Mouse (Mus musculus) neural tube, embryonic 12.5 days (tissue): Measurements from ENCODE around the gene Zwilch. TPM values are rescaled to one million over a fixed set of nuclear protein-coding genes. Genes with fewer than 3 reads are reported as not detected.

Experiments used
- ATAC-seq: fragments of 200-750 bp; cut with Nextera tagmentation; 2 replicates; pipeline ENCODE4 v1.8.0; 2017; ENCODE audit warnings: low read depth, mild to moderate bottlenecking, moderate TSS enrichment, moderate library complexity; ENCODE audit not compliant: low FRiP score
- H3K27ac ChIP-seq: fragments of 300-500 bp; sonication (generic); 2 replicates; pipeline ENCODE4 v1.5.1; 2016
- H3K27me3 ChIP-seq: fragments of 300-500 bp; sonication (generic); replicated peaks from 2 replicates; pipeline ENCODE4 v1.6.1; 2016; ENCODE audit warnings: mild to moderate bottlenecking
- H3K36me3 ChIP-seq: fragments of 300-500 bp; sonication (generic); 2 replicates; pipeline ENCODE4 v1.6.1; 2016; ENCODE audit warnings: mild to moderate bottlenecking
- H3K4me1 ChIP-seq: fragments of 300-500 bp; sonication (generic); 2 replicates; pipeline ENCODE4 v1.6.1; 2016
- H3K4me2 ChIP-seq: fragments of 300-500 bp; sonication (generic); replicated peaks from 2 replicates; pipeline ENCODE4 v1.6.1; 2016; ENCODE audit warnings: mild to moderate bottlenecking
- H3K4me3 ChIP-seq: fragments of 300-500 bp; sonication (generic); 2 replicates; pipeline ENCODE4 v1.5.1; 2016
- H3K9ac ChIP-seq: fragments of 300-500 bp; sonication (generic); 2 replicates; pipeline ENCODE4 v1.6.1; 2016; ENCODE audit warnings: mild to moderate bottlenecking
- H3K9me3 ChIP-seq: fragments of 300-500 bp; sonication (generic); 2 replicates; pipeline ENCODE4 v1.6.1; 2016; ENCODE audit warnings: mild to moderate bottlenecking
- WGBS: fragments of 180-500 bp; shearing (Covaris S2); methylation state at CpG from one replicate; pipeline ENCODE4 v1.1.7; 2016; 5-methylcytosine and 5-hydroxymethylcytosine counted together
- polyA plus RNA-seq: library from polyadenylated mRNA; unstranded; fragments of >200 nt; fragmentation: Nextera tagmentation; extraction: Ambion mirVana; gene quantifications from 2 replicates; pipeline ENCODE4 v1.2.1, GENCODE M21; 2016

Zwilch gene
- 18.3 and 18.9 TPM in 2 replicates for polyA plus RNA-seq

GRCm38 (mm10) chr9:64172816-64173665 is at the start of gene Zwilch, which contains the start of gene Rpl4:
Zwilch (minus strand) TSS chr9:64173104.
Rpl4 (plus strand) TSS chr9:64173375.
- Histone ChIP-seq H3K27me3 (no peaks in the 10 kb centered on the region), H3K9ac (peak within 1 kb of the TSS; percentile 71), H3K4me3 (peak within 1 kb of the TSS; percentile 71), H3K9me3 (no peaks in the 10 kb centered on the region), H3K4me1 (peaks cover 17% of the 10 kb centered on the region; the same call in 1 of the 2 replicates), H3K27ac (no peak within 1 kb of the TSS), H3K36me3 (peaks cover 30% of the 10 kb centered on the region), H3K4me2 (peak within 1 kb of the TSS; percentile 81)
- under 1% methylated on average over 42 of the region's 42 CpGs for WGBS
- ATAC-seq: peak; percentile 88

- Histone ChIP-seq H3K27ac (no peak overlapping the region), H3K9me3 (no peaks in the 10 kb centered on the region), H3K9ac (no peak overlapping the region), H3K27me3 (no peaks in the 10 kb centered on the region), H3K4me3 (no peak overlapping the region), H3K4me1 (peaks cover 3% of the 10 kb centered on the region; the same call in 1 of the 2 replicates), H3K36me3 (no peaks in the 10 kb centered on the region), H3K4me2 (no peak overlapping the region)
- ATAC-seq: no peak
- 57% methylated on average over 2 of the region's 2 CpGs for WGBS
Measured at GRCm38 (mm10) chr9:64222098-64222497, 49.2 kb upstream of the Zwilch start.

- Histone ChIP-seq H3K27ac (no peak overlapping the region), H3K36me3 (no peaks in the 10 kb centered on the region), H3K27me3 (no peaks in the 10 kb centered on the region), H3K9me3 (no peaks in the 10 kb centered on the region), H3K9ac (no peak overlapping the region), H3K4me1 (peaks cover 3% of the 10 kb centered on the region; the same call in 1 of the 2 replicates), H3K4me3 (no peak overlapping the region), H3K4me2 (no peak overlapping the region)
- WGBS: 82% methylated on average over 4 of the region's 4 CpGs
- ATAC-seq: no peak
Measured at GRCm38 (mm10) chr9:64221480-64221879, 48.6 kb upstream of the Zwilch start.

GRCm38 (mm10) chr9:64220603-64221002 is 47.7 kb upstream of the Zwilch start:
- no peak overlapping the region for H3K4me2 ChIP-seq
- no peak overlapping the region for H3K4me3 ChIP-seq
- H3K27ac ChIP-seq: no peak overlapping the region
- H3K36me3 ChIP-seq: no peaks in the 10 kb centered on the region
- 25% methylated on average over 1 of the region's 1 CpGs for WGBS
- peaks cover 3% of the 10 kb centered on the region; the same call in 1 of the 2 replicates for H3K4me1 ChIP-seq
- H3K9ac ChIP-seq: no peak overlapping the region
- H3K27me3 ChIP-seq: no peaks in the 10 kb centered on the region
- ATAC-seq: no peak
- H3K9me3 ChIP-seq: no peaks in the 10 kb centered on the region

- no peak for ATAC-seq
- no peaks in the 10 kb centered on the region for H3K36me3 ChIP-seq
- no peaks in the 10 kb centered on the region for H3K27me3 ChIP-seq
- no peak overlapping the region for H3K4me3 ChIP-seq
- H3K27ac ChIP-seq: no peak overlapping the region
- no peaks in the 10 kb centered on the region for H3K9me3 ChIP-seq
- H3K4me2 ChIP-seq: no peak overlapping the region
- 87% methylated on average over 10 of the region's 10 CpGs for WGBS
- H3K4me1 ChIP-seq: peaks cover 3% of the 10 kb centered on the region; the same call in 1 of the 2 replicates
- H3K9ac ChIP-seq: no peak overlapping the region
Measured at GRCm38 (mm10) chr9:64219772-64220420, 47.0 kb upstream of the Zwilch start.

GRCm38 (mm10) chr9:64219305-64219704 is 46.4 kb upstream of the Zwilch start:
- Histone ChIP-seq H3K36me3 (no peaks in the 10 kb centered on the region), H3K4me1 (peaks cover 3% of the 10 kb centered on the region; the same call in 1 of the 2 replicates), H3K9ac (no peak overlapping the region), H3K9me3 (no peaks in the 10 kb centered on the region), H3K27me3 (no peaks in the 10 kb centered on the region), H3K4me3 (no peak overlapping the region), H3K27ac (no peak overlapping the region), H3K4me2 (no peak overlapping the region)
- WGBS: 83% methylated on average over 1 of the region's 1 CpGs
- no peak for ATAC-seq

GRCm38 (mm10) chr9:64217887-64218286 is 45.0 kb upstream of the Zwilch start:
- H3K27me3 ChIP-seq: no peaks in the 10 kb centered on the region
- no peak overlapping the region for H3K4me2 ChIP-seq
- H3K9me3 ChIP-seq: no peaks in the 10 kb centered on the region
- no peak overlapping the region for H3K4me3 ChIP-seq
- no peak for ATAC-seq
- H3K36me3 ChIP-seq: no peaks in the 10 kb centered on the region
- H3K4me1 ChIP-seq: peaks cover 3% of the 10 kb centered on the region; the same call in 1 of the 2 replicates
- H3K9ac ChIP-seq: no peak overlapping the region
- H3K27ac ChIP-seq: no peak overlapping the region

GRCm38 (mm10) chr9:64216641-64217040 is 43.7 kb upstream of the Zwilch start:
- Histone ChIP-seq H3K9me3 (no peaks in the 10 kb centered on the region), H3K4me1 (peaks cover 3% of the 10 kb centered on the region; the same call in 1 of the 2 replicates), H3K4me2 (no peak overlapping the region), H3K36me3 (peaks cover 6% of the 10 kb centered on the region; the same call in 1 of the 2 replicates), H3K27ac (no peak overlapping the region), H3K4me3 (no peak overlapping the region), H3K27me3 (no peaks in the 10 kb centered on the region), H3K9ac (no peak overlapping the region)
- no peak for ATAC-seq
- 96% methylated on average over 2 of the region's 2 CpGs for WGBS

- Histone ChIP-seq H3K4me1 (peaks cover 3% of the 10 kb centered on the region; the same call in 1 of the 2 replicates), H3K4me3 (no peak overlapping the region), H3K9me3 (no peaks in the 10 kb centered on the region), H3K4me2 (no peak overlapping the region), H3K27ac (no peak overlapping the region), H3K36me3 (peaks cover 6% of the 10 kb centered on the region; the same call in 1 of the 2 replicates), H3K27me3 (no peaks in the 10 kb centered on the region), H3K9ac (no peak overlapping the region)
- 91% methylated on average over 4 of the region's 4 CpGs for WGBS
- ATAC-seq: no peak
Measured at GRCm38 (mm10) chr9:64216090-64216489, 43.2 kb upstream of the Zwilch start.

GRCm38 (mm10) chr9:64214452-64214851 is 41.5 kb upstream of the Zwilch start:
- Histone ChIP-seq H3K9me3 (no peaks in the 10 kb centered on the region), H3K27me3 (no peaks in the 10 kb centered on the region), H3K4me2 (no peak overlapping the region), H3K4me3 (no peak overlapping the region), H3K36me3 (peaks cover 12% of the 10 kb centered on the region), H3K9ac (no peak overlapping the region), H3K27ac (no peak overlapping the region), H3K4me1 (no peaks in the 10 kb centered on the region)
- ATAC-seq: no peak
- 93% methylated on average over 17 of the region's 17 CpGs for WGBS

- no peak overlapping the region for H3K9ac ChIP-seq
- no peaks in the 10 kb centered on the region for H3K4me1 ChIP-seq
- ATAC-seq: no peak
- no peak overlapping the region for H3K4me2 ChIP-seq
- peaks cover 38% of the 10 kb centered on the region for H3K36me3 ChIP-seq
- 88% methylated on average over 3 of the region's 3 CpGs for WGBS
- H3K9me3 ChIP-seq: no peaks in the 10 kb centered on the region
- H3K27me3 ChIP-seq: no peaks in the 10 kb centered on the region
- H3K27ac ChIP-seq: no peak overlapping the region
- H3K4me3 ChIP-seq: no peak overlapping the region
Measured at GRCm38 (mm10) chr9:64207509-64208084, 34.7 kb upstream of the Zwilch start.

GRCm38 (mm10) chr9:64202866-64203265 is 30.0 kb upstream of the Zwilch start:
- H3K36me3 ChIP-seq: peaks cover 28% of the 10 kb centered on the region
- no peak overlapping the region for H3K4me2 ChIP-seq

More at GRCm38 (mm10) chr9:64202866-64203265, 30.0 kb upstream of the Zwilch start:
- no peaks in the 10 kb centered on the region for H3K4me1 ChIP-seq
- H3K9me3 ChIP-seq: no peaks in the 10 kb centered on the region
- H3K4me3 ChIP-seq: no peak overlapping the region
- no peak overlapping the region for H3K27ac ChIP-seq
- ATAC-seq: no peak
- H3K27me3 ChIP-seq: no peaks in the 10 kb centered on the region
- no peak overlapping the region for H3K9ac ChIP-seq
